Mouse (Mus musculus) forebrain, postnatal 0 days (tissue): Measurements from ENCODE around the gene Exosc6. TPM values are rescaled to one million over a fixed set of nuclear protein-coding genes. Genes with fewer than 3 reads are reported as not detected.
A peak's percentile ranks its signal among the peaks of the same experiment; 100 is the strongest.
"Not testable (repeated sequence)": the region's sequence is repeated elsewhere in the genome, so short reads cannot be mapped to it uniquely, and the experiment has no call there.

Experiments used
- ATAC-seq: fragments of 200-750 bp; cut with Nextera tagmentation; 2 replicates; pipeline ENCODE4 v1.8.0; 2017; ENCODE audit warnings: mild to moderate bottlenecking, moderate library complexity
- DNase-seq: peaks from one replicate; pipeline ENCODE4 v3.0.0-alpha.2; 2015
- H3K27ac ChIP-seq: fragments of 300-500 bp; sonication (generic); 2 replicates; pipeline ENCODE4 v1.5.1; 2014; ENCODE audit warnings: low read depth, mild to moderate bottlenecking, antibody characterized with exemption, low read length, moderate library complexity, mixed read lengths
- H3K27me3 ChIP-seq: fragments of 300-500 bp; sonication (generic); 2 replicates; pipeline ENCODE4 v1.6.1; 2014; ENCODE audit warnings: mild to moderate bottlenecking, low read length, mixed read lengths; ENCODE audit not compliant: insufficient read depth
- H3K36me3 ChIP-seq: fragments of 300-500 bp; sonication (generic); 2 replicates; pipeline ENCODE4 v1.6.1; 2014; ENCODE audit warnings: mild to moderate bottlenecking, moderate library complexity; ENCODE audit not compliant: insufficient read depth
- H3K4me1 ChIP-seq: fragments of 300-500 bp; sonication (generic); 2 replicates; pipeline ENCODE4 v1.6.1; 2014; ENCODE audit warnings: antibody characterized with exemption; ENCODE audit not compliant: insufficient read depth
- H3K4me2 ChIP-seq: fragments of 300-500 bp; sonication (generic); 2 replicates; pipeline ENCODE4 v1.6.1; 2014; ENCODE audit warnings: low read depth, mild to moderate bottlenecking, moderate library complexity
- H3K4me3 ChIP-seq: fragments of 300-500 bp; sonication (generic); 2 replicates; pipeline ENCODE4 v1.5.1; 2014; ENCODE audit warnings: low read depth, low read length, mixed read lengths
- H3K9ac ChIP-seq: fragments of 300-500 bp; sonication (generic); 2 replicates; pipeline ENCODE4 v1.6.1; 2014; ENCODE audit warnings: mild to moderate bottlenecking
- H3K9me3 ChIP-seq: fragments of 300-500 bp; sonication (generic); 2 replicates; pipeline ENCODE4 v1.6.1; 2016; ENCODE audit warnings: low read length
- CTCF ChIP-seq: sonication (generic); IDR thresholded peaks from 2 replicates; pipeline ENCODE4 v1.5.1; 2016; ENCODE audit warnings: antibody characterized with exemption, control low read depth, low read depth
- WGBS: fragments of 180-500 bp; shearing (Covaris S2); extraction: QIAGEN DNeasy Blood & Tissue Kit; methylation state at CpG from one replicate; pipeline ENCODE4 v1.1.7; 2014; 5-methylcytosine and 5-hydroxymethylcytosine counted together
- polyA plus RNA-seq: library from polyadenylated mRNA; unstranded; fragments of >200 nt; fragmentation: Nextera tagmentation; extraction: Ambion mirVana; gene quantifications from 2 replicates; pipeline ENCODE4 v1.2.1, GENCODE M21; 2015
- total RNA-seq: library from RNA; depleted of rRNA; stranded (reverse); fragments of >200 nt; gene quantifications from 2 replicates; pipeline ENCODE4 v1.2.3, GENCODE M21; 2014

Exosc6 gene
- total and polyA plus RNA-seq, 2 experiments from 2014 or later = not detected

DNA sequence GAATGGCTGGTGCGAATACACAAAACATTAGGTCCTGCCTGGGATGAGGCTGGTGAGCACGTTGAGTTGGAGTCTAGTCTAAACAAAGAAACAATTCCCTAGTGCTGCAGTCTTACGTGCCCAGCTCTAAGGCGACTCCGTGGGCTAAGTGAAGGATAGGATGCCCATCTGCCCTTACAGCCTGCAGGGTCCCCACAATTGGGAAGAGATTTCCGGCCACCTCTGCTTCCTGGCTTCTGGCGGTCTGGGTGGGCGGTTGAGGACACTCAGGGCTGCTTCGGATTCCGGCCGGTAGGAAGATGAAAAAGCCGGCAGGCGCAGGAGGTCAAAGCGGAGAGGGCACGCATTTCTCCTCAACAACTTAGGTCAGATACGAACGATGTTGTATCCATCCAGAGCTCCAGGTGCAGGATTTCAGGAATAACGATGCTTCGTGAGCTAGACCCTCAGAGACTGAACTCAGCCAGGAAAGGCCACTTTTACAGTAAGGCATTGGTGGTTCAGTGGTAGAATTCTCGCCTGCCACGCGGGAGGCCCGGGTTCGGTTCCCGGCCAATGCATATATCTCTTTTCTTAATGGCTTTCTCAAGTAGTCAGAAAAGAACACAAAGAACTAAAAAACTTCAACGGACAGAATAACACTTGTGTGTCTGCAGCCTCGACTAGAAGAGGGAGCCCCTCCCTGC, 6.1 kb downstream of the Exosc6 start:
- Histone ChIP-seq H3K4me3 (peak overlapping the region; percentile 86), H3K9ac (peak overlapping the region; percentile 74), H3K27ac (peak overlapping the region; percentile 89), H3K36me3 (peaks cover 6% of the 10 kb centered on the region; the same call in 1 of the 2 replicates), H3K27me3 (no peaks in the 10 kb centered on the region), H3K9me3 (no peaks in the 10 kb centered on the region), H3K4me1 (peaks cover 17% of the 10 kb centered on the region), H3K4me2 (peak overlapping the region; percentile 69)
- peak; percentile 97 for DNase-seq
- WGBS = under 1% methylated on average over 27 of the region's 27 CpGs
- no peak for TF ChIP-seq CTCF
- peak; percentile 92 for ATAC-seq

DNA sequence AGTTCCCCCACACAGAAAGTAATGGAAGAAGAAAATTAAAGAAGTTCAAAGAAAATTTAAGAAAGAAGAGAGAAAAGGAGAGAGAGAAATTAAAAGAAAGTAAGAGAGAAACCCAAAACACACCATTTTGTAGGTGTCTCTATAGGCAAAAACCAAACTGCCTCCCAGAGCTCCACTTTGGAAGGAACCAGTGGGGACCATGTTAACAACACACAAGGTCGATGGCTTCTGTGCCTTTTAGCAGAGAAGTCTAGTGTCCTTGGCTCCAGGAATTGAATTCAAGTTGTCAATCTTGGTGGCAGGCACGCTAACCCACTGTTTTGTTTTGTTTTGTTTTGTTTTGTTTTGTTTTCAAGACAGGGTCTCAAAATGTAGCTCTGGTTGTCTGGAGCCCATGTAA, 6.8 kb downstream of the Exosc6 start:
- no peak for DNase-seq
- Histone ChIP-seq H3K9ac (no peak overlapping the region), H3K9me3 (no peaks in the 10 kb centered on the region), H3K4me2 (peak overlapping the region; percentile 69), H3K27me3 (no peaks in the 10 kb centered on the region), H3K27ac (no peak overlapping the region), H3K4me3 (peak overlapping the region; percentile 86; the same call in 1 of the 2 replicates), H3K36me3 (peaks cover 4% of the 10 kb centered on the region; the same call in 1 of the 2 replicates), H3K4me1 (peaks cover 12% of the 10 kb centered on the region; the same call in 1 of the 2 replicates)
- WGBS = 21% methylated on average over 2 of the region's 2 CpGs
- no peak for TF ChIP-seq CTCF
- no peak for ATAC-seq

DNA sequence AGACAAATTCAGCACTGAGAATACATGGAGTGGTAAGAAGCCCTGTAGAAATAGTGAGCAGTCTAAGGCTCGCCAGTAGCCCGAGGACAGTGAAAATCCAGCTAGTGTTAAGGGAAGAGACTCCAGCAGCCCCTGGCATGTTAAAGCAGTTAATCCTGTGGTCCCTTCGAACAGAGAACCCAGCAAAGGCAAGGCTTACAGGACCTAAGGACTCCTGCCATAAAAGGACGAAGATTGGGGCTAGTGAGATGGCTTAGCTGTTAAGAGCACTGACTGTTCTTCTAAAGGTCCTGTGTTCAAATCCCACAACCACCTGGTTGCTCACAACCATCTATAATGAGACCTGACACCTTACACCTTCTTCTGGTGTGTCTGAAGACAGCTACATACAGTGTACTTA, 10.2 kb downstream of the Exosc6 start:
- Histone ChIP-seq H3K36me3 (no peaks in the 10 kb centered on the region), H3K4me3 (no peak overlapping the region), H3K27ac (no peak overlapping the region), H3K4me1 (peaks cover 7% of the 10 kb centered on the region; the same call in 1 of the 2 replicates), H3K27me3 (no peaks in the 10 kb centered on the region), H3K9ac (no peak overlapping the region), H3K4me2 (no peak overlapping the region), H3K9me3 (no peaks in the 10 kb centered on the region)
- no peak for DNase-seq
- no peak for ATAC-seq
- no peak for TF ChIP-seq CTCF
- 72% methylated on average over 4 of the region's 4 CpGs for WGBS

DNA sequence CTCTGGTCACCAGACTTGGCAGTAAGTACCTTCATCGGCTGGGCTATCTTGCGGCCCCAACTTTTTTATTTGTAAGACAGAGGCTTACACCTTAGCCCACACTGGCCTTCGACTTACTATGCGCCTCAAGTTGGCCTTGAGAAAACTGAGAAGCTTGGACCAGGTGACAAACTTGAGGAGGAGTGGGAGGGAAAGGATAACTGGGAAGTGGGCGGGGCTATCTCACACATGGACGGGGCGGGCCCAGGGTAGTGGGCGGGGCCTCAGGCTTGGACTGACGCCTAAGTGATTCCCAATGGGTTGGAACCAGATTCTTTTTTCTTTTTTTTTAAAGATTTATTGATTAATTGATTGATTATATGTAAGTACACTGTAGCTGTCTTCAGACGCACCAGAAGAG, 11.3 kb downstream of the Exosc6 start:
- no peak for TF ChIP-seq CTCF
- no peak overlapping the region for H3K27ac ChIP-seq
- H3K36me3 ChIP-seq = no peaks in the 10 kb centered on the region
- no peak for ATAC-seq
- no peak for DNase-seq
- WGBS = 28% methylated on average over 10 of the region's 10 CpGs
- no peaks in the 10 kb centered on the region for H3K27me3 ChIP-seq
- peaks cover 5% of the 10 kb centered on the region; the same call in 1 of the 2 replicates for H3K4me1 ChIP-seq
- no peak overlapping the region for H3K4me3 ChIP-seq
- no peaks in the 10 kb centered on the region for H3K9me3 ChIP-seq
- H3K4me2 ChIP-seq = no peak overlapping the region
- H3K9ac ChIP-seq = no peak overlapping the region

DNA sequence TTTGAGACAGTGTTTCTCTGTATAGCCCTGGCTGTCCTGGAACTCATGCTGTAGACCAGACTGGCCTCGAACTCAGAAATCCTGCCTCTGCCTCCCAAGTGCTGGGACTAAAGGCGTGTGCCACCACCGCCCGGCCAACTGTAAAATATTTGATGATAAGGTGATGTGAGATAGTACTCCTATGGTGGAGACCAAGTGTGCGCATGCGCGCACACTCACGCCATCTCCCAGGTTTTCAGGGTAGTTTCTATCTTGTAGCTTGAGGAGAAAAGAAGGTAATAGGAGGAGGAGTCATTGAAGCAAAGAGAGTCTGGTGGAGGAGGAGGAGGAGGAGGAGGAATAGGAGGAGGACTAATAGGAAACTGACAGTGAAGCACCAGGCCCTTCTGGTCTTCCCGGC, 12.5 kb downstream of the Exosc6 start:
- not testable (repeated sequence) for H3K4me3 ChIP-seq, H3K27ac ChIP-seq, H3K27me3 ChIP-seq, H3K9ac ChIP-seq, H3K9me3 ChIP-seq, DNase-seq, ATAC-seq, H3K4me2 ChIP-seq, H3K4me1 ChIP-seq, H3K36me3 ChIP-seq
- 92% methylated on average over 9 of the region's 9 CpGs for WGBS

DNA sequence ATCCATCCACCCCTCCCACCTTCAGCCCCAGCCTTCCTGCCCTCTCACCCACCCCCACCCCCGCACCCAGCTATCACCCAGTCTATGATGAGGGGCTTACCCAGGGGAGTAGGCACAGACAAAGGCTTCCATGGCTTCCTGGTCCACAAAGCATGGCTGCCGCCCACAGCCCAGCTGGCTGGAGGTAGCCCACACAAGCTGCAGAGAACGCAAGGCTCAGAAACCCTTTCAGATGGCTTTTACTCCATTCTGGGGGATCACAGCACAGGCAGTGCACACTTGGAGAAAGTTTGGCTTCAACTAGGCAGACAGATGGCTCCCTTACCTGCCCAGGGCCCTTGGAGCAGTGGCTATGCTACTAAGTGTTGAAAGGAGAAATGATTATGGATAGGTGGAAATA, 19.8 kb downstream of the Exosc6 start:
- WGBS = 71% methylated on average over 3 of the region's 3 CpGs
- Histone ChIP-seq H3K4me2 (no peak overlapping the region), H3K9me3 (no peaks in the 10 kb centered on the region), H3K9ac (no peak overlapping the region), H3K27me3 (no peaks in the 10 kb centered on the region), H3K27ac (no peak overlapping the region), H3K4me1 (no peaks in the 10 kb centered on the region), H3K4me3 (no peak overlapping the region), H3K36me3 (no peaks in the 10 kb centered on the region)
- DNase-seq (no peak), ATAC-seq (no peak)
- no peak for TF ChIP-seq CTCF

DNA sequence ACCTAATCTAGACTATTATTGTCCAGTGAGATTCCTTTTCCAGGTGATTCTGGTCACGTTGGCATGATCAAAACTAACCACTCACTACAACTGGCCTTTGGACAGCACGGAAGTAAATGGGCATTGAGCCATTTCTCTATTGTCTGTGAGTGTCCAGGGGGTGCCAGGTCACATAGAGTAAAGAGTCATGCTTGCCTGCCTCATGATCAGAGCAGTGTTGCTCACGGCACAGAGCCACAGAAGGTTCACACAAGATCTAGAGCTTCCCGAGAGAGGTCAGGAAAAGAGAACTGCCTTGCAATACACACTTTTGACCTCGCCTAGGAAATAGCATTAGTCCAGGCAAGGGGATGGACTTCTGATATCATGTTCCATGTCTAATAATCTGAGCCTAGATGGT, 23.3 kb downstream of the Exosc6 start:
- no peaks in the 10 kb centered on the region for H3K36me3 ChIP-seq
- no peak overlapping the region for H3K9ac ChIP-seq
- ATAC-seq (no peak), DNase-seq (no peak)
- H3K4me1 ChIP-seq = no peaks in the 10 kb centered on the region
- 73% methylated on average over 5 of the region's 5 CpGs for WGBS
- no peaks in the 10 kb centered on the region for H3K27me3 ChIP-seq
- no peak overlapping the region for H3K4me3 ChIP-seq
- no peak overlapping the region for H3K4me2 ChIP-seq
- no peak overlapping the region for H3K27ac ChIP-seq
- no peaks in the 10 kb centered on the region for H3K9me3 ChIP-seq
- no peak for TF ChIP-seq CTCF
